Mouse (Mus musculus) lung, postnatal 25 days (tissue): Measurements from ENCODE around the gene Ric3.

Source experiments
- DNase-seq: peaks from one replicate; pipeline ENCODE4 v3.0.0; 2022; ENCODE audit warnings: low spot score

Ric3 gene

GRCm38 (mm10) chr7:109045876-109046275, 37.3 kb downstream of the Ric3 start:
- DNase-seq = no peak

GRCm38 (mm10) chr7:109039445-109039844, 43.7 kb downstream of the Ric3 start:
- DNase-seq = no peak

DNA sequence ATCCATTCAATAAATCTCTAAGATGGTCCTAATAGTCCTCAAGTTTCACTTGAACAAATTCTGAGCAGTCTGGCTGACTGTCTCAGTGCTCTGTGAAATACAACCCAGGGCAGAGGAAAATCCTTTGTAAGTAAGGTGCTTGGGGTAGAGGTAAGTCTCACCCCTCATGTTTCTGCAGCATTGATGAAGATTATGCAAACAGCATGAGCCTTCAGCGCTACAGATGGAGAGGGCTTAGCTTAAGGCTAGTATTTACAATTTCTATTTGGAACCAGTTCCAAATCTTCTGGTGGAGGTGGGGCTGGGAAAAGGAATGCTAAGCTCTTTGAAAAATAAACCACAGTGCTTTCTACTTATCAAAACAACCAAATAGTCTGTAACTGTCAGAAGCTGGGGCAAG, 44.1 kb downstream of the Ric3 start:
- DNase-seq = no peak

DNA sequence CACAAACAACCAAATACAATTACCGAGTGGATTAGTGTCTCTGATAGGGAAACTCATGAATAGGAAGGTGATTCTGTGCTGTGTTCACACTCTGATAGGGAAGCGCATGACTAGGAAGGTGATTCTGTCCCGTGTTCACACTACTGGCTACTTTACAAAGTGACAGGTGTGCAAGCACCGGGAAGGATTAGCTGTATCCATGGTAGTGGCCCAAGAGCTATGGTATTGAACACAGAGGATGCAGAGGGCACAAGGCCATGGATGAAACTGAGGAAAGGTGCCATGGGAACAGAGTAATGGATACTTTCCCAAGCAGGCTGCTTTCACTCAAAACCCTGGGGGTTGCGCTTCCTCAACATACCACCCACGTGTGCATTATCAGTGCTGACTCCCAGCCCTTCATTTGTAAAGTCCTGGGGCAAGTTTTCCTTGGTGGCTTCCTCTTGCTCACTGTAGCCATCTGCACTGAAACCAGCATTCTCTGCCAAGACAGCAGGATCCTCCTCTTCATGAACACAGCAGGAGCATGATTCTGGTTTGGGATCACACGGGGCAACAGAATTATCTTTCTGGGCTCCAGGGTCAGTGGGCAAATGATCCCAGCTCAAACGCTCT, 44.9 kb downstream of the Ric3 start:
- DNase-seq = no peak

DNA sequence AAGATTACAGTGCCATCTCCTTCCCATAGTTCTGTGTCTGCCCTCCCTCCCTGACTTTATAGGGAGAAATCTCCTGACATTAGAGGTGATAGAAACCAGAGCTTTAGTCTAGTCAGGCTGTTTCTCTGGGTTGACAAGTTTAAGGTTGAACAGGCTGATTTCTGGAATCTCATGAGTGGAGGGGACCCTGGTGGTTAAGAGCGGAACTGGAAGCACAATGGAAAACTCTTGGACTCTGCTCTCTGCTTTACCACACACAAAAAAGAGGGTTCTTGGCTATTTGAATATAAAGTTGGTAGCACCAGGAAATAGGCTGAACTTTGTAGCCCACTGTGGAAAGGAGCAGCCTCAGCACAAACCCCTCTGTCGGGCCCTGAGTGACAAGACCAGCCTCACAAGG, 51.1 kb downstream of the Ric3 start:
- no peak for DNase-seq

GRCm38 (mm10) chr7:109031331-109031730, 51.8 kb downstream of the Ric3 start:
- DNase-seq = no peak

DNA sequence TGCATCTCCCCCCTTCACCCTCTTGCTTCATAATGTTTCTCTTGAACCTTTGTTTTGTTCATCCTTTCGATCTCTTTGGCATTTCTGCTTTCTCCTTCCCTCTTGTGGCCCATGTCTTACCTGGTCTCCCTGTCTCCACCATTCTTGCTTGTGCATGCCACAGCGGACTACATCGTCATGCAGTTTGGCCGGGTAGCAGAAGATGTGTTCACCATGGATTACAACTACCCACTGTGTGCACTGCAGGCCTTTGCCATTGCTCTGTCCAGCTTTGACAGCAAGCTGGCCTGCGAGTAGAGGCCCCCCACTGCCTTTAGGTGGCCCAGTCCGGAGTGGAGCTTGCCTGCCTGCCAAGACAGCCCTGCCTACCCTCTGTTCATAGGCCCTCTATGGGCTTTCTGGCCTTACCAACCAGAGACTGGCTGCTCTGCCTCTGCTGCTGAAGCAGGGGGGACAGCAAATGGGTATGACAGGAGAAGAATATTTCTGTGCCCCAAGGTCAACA, 53.1 kb downstream of the Ric3 start:
- DNase-seq = no peak

DNA sequence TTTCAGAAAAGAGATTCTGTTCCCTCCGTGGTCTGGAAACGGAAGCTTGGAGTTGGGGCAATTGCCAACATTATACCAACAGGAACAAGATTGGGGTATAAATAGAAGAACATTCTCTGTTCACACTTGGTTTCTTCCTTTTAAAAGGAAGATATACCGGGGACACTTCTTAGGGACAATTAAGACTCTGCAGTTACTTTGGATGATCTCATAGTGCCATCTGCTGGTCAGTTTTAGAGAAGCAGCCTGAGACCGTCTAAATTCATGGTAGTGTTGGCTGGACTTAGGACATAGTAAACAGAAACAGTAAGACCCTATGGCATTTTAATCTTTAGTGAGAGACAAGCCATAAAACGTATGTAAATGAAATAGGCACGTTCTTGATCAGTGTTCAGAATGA, 54.9 kb downstream of the Ric3 start:
- peak; percentile 41 for DNase-seq

DNA sequence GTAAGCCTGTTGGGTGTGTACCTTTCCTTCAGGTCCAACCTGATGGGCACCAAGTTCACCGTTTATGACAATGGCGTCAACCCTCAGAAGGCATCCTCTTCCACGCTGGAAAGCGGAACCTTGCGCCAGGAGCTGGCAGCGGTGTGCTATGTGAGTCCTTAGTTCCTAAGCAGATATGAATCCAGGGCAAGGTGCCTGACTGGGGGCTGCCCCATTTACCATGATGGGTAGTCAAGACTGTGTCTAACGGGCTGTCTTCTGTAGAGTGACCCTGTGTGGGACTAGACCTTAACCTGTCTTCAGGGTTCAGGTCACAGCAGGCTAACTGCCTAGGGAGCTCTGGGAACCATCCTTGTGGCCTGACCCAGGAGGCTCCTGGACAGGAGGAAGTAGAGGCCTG, 55.4 kb downstream of the Ric3 start:
- DNase-seq = no peak

DNA sequence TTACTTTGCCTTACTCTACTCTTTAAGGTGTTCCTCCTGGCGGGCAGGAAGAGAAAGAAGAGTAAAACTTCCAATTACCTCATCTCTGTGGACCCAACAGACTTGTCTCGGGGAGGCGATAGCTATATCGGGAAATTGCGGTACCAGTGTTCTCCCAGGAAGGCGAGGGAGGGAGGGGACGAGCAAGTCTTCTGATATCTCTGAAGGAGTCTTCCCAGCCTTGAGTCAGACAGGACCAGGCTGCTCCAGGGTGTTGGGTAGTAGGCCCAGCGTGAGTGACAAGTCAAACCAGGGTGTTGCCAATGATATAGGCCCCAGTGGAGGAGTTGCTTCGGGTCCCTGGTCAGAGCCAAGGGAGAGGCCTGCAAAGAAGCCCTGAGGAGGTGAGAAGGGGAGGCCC, 56.2 kb downstream of the Ric3 start:
- DNase-seq = no peak

DNA sequence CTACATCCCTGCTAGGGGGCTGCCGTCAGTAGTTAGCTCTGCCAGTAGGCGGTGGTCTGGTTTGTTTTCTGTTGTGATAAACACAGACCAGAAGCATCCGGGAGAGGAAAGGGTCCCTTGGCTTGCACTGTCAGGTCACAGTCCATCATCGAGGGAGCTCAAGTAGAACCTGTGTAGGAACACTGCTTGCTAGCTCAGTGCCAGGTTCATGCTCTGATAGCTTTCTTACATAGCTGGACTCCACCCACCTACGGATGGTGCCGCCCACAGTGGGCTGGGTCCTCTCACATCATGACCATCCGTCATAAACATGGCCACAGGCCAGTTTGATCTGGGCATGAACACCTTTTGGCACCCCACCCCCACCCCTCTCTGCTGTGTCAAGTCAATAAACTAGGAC, 57.4 kb downstream of the Ric3 start:
- DNase-seq = no peak

DNA sequence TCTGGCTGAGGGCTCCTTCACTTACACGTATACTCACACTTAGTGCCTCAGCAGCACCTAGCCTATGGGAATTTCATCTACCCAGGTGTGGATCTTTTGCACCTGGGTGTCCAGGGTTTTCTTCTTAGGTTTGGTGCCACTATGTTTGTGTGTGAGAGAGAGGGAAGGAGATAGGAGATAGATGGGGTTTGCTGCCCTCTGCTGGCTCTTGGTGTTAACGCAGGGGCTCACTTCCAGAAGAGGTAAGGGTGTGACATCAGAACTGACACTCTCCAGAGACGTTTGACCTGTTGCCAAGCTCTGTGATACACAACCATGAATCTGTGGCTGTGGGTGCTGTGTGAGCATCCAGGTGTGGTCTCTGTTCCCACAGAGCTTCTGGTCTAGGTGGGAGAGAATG, 61.7 kb downstream of the Ric3 start:
- DNase-seq = peak; percentile 48

DNA sequence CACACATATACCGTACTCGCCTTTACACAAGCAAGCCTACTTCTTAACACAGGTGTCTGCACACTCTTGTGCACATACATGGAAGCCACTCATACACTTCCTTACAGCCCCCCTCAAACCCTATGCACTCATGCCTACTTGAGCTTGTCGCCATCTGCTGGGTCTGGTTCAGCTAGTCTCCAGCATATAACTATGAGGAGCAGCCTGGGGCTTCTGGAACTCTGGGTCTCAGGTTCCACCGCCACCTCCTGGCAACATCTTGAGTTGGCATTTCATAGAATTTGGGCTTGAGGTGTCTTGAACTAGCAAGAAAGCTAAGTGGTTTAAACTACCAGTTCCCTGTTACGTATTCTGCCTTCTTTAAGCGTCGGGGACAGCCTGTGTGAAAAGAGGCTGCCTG, 63.9 kb downstream of the Ric3 start:
- no peak for DNase-seq

GRCm38 (mm10) chr7:109016378-109016923, 66.7 kb downstream of the Ric3 start:
- DNase-seq = no peak

GRCm38 (mm10) chr7:109014851-109015250, 68.3 kb downstream of the Ric3 start:
- no peak for DNase-seq

- no peak for DNase-seq
These were observed 70.0 kb downstream of the Ric3 start for GRCm38 (mm10) chr7:109012998-109013625.

- no peak for DNase-seq
These were observed 70.6 kb downstream of the Ric3 start for GRCm38 (mm10) chr7:109012575-109012974.

DNA sequence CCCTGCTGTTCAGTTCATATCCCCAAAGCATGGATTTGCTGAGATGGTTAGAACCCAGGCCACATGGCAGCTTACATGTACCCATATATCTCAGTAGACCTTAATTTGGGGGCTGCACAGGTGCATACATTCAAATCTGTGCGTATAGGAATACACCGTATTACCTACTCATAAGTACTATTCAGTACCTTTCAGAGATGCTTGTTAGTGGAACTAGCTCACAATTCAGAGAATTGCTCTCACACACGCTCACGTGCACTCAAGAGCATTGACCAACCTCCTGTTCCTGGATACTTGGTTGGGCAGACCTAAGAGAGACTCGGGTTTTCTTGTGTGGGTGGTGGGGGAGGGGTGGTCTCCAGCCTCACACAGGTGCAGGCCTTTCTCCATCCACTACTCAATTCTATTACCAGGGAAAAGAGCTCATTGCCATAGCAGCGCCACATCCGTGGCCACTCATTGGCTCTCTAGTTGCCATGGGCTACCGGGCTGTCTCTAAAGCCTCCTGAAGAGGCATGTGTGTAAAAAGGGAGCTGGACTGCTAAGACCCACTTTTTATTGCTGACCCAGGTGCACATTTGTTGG, 71.4 kb downstream of the Ric3 start:
- DNase-seq = no peak

DNA sequence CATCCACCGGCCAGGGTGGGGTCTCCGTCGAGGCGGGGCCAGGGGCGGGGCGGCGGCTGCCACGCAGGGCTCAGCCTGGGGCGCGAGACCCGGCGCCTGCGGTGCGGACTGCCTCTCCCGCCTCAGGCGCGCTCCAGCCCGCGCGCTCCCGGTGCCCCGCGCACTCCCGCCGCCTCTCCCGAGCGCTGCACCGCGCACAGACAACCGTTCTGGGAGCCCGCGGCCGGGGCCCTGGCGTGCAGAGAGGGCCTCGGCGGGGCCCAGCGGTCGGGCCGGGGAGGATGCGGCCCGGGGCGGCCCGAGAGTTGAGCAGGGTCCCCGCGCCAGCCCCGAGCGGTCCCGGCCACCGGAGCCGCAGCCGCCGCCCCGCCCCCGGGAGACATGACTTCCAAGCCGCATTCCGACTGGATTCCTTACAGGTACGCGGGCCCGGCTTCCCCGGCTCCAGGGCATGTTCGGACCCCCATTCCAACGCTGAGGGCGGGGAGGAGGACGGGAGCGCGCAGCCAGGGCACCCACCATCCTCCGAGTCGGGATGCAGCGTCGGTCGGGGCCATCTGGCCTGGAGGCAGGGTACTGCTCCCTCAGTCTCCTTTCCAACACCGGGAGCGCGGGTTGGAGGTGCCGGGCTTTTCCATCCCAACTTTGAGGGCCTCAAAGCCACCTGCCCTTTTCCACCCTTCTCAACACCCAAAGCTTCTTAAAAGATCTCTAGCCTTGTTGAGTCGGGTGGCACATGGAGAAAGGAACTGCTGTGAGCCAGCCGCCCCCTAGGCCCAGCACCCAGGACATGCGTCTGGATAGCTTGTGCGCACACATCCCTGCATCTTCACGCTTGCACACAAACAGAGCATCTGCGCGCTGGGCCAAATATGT, 72.2 kb downstream of the Ric3 start:
- no peak for DNase-seq

DNA sequence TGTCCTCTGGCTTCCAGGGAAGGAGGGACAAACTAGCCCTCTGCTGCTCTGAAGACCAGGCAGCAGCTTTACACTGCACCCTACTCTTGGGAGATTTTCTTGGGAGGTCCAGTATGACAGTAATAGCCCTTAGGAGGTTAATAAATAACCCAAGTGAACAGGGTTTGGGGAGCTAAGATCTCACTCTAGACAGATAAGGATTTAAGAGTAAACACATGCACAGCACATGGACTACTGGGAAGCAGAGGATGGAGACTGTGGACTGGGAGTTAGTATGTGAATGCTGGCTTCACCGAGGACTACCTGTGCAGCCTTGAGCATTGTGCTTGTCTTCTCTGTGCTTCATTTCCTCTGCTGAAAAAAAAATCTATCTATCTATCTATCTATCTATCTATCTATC, 73.9 kb downstream of the Ric3 start:
- DNase-seq = no peak

GRCm38 (mm10) chr7:109003653-109004052, 79.5 kb downstream of the Ric3 start:
- no peak for DNase-seq

- no peak for DNase-seq
These were observed 81.2 kb downstream of the Ric3 start for GRCm38 (mm10) chr7:109001971-109002370.
